Mouse (Mus musculus): ENCODE data around the gene Serpina12. TPM values are rescaled to one million over a fixed set of nuclear protein-coding genes. Genes with fewer than 3 reads are reported as not detected.

Serpina12 gene
- polyA plus RNA-seq, 1 experiment from 2014 or later, result not detected

DNA sequence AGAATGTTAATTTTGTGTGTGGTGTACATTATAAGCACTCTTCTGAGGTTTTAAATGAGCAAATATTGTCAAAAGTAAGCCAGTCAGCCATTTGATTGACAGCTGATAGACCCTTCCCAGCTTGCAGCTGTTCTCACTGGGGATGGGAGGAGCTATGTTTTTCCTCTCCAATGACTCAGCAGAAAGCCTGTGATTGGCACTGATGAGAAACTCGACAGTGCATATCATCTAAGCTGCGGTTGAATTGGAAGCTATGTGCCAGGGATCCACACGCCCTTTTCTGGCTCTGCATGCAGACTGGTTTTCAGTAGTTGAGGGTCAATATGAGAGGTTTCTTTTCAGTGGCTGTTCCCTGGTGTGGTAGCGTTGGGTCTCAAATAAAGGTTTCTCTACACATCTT lies 20.3 kb upstream of the Serpina12 start:
- no peak for ATAC-seq (ENCODE audit: low read depth)

DNA sequence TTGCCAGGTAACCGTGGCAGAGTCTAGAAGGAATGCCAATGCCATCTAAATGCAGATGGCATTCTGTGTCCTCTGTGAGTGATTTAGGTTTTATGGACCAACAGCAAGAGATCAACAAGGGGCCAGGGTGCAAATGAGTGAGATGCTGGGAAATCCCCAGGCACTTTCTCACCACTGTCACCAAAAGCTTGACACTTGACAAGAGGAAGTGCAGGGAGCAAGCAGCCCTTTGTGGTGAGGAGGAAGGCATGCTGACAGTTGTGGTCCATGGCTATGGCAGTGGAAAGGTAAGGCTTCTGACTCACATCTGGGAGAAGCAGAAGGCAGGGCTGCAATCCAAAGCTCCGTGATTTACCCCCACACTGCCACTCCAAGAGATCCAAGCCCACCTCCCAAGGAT lies 17.6 kb upstream of the Serpina12 start:
- Histone ChIP-seq H3K4me3 (ENCODE audit: low read depth, low read length) (no peak overlapping the region), H3K9ac (ENCODE audit: low read depth, low read length) (no peak overlapping the region), H3K9me3 (ENCODE audit: control insufficient read depth, low read length) (no peaks in the 10 kb centered on the region), H3K4me2 (ENCODE audit: low read depth, low read length) (no peak overlapping the region), H3K27ac (replicated peaks; ENCODE audit: low read depth, low read length) (no peak overlapping the region), H3K36me3 (ENCODE audit: control insufficient read depth, insufficient read depth, low read length) (no peaks in the 10 kb centered on the region), H3K27me3 (replicated peaks; ENCODE audit: control insufficient read depth, insufficient read depth, low read length) (no peaks in the 10 kb centered on the region; the same call in 1 of the 2 replicates), H3K4me1 (ENCODE audit: control insufficient read depth, insufficient read depth, low read length) (no peaks in the 10 kb centered on the region)
- no peak for DNase-seq (ENCODE audit: low spot score)
- 64% methylated on average over 2 of the region's 2 CpGs for WGBS
- no peak for ATAC-seq (ENCODE audit: low read depth)

More for the DNA sequence above, 20.3 kb upstream of the Serpina12 start:
- Histone ChIP-seq H3K4me1 (ENCODE audit: control insufficient read depth, insufficient read depth, low read length) (no peaks in the 10 kb centered on the region), H3K27ac (replicated peaks; ENCODE audit: low read depth, low read length) (no peak overlapping the region), H3K27me3 (replicated peaks; ENCODE audit: control insufficient read depth, insufficient read depth, low read length) (no peaks in the 10 kb centered on the region), H3K9me3 (ENCODE audit: control insufficient read depth, low read length) (no peaks in the 10 kb centered on the region), H3K4me3 (ENCODE audit: low read depth, low read length) (no peak overlapping the region), H3K9ac (ENCODE audit: low read depth, low read length) (no peak overlapping the region), H3K36me3 (ENCODE audit: control insufficient read depth, insufficient read depth, low read length) (no peaks in the 10 kb centered on the region), H3K4me2 (ENCODE audit: low read depth, low read length) (no peak overlapping the region)
- WGBS, result 61% methylated on average over 4 of the region's 4 CpGs
- no peak for DNase-seq (ENCODE audit: low spot score)

DNA sequence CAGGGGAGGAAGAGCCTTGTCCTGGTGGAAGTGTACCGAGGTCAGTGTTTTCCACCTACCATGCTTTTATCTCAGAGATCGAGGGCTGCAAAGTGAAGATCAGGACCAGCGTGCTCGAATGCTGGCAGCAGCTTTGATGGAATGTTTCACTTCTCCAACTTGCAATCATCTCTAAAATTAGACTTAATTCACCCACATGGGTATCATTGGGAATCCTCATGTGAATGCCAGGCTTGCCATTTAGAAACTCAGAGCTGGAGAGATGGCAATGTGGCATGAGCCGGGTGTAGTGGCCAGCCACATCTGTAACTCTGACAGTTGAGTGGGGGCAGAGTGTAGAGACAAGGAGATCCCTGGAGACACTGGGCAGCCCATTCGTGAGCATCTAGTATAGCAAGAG lies 15.9 kb upstream of the Serpina12 start:
- Histone ChIP-seq H3K9me3 (ENCODE audit: control insufficient read depth, low read length) (no peaks in the 10 kb centered on the region), H3K27me3 (replicated peaks; ENCODE audit: control insufficient read depth, insufficient read depth, low read length) (no peaks in the 10 kb centered on the region; the same call in 1 of the 2 replicates), H3K36me3 (ENCODE audit: control insufficient read depth, insufficient read depth, low read length) (no peaks in the 10 kb centered on the region), H3K4me3 (ENCODE audit: low read depth, low read length) (no peak overlapping the region), H3K9ac (ENCODE audit: low read depth, low read length) (no peak overlapping the region), H3K4me2 (ENCODE audit: low read depth, low read length) (no peak overlapping the region), H3K27ac (replicated peaks; ENCODE audit: low read depth, low read length) (no peak overlapping the region), H3K4me1 (ENCODE audit: control insufficient read depth, insufficient read depth, low read length) (no peaks in the 10 kb centered on the region)
- WGBS, result 87% methylated on average over 6 of the region's 6 CpGs
- no peak for ATAC-seq (ENCODE audit: low read depth)
- no peak for DNase-seq (ENCODE audit: low spot score)

DNA sequence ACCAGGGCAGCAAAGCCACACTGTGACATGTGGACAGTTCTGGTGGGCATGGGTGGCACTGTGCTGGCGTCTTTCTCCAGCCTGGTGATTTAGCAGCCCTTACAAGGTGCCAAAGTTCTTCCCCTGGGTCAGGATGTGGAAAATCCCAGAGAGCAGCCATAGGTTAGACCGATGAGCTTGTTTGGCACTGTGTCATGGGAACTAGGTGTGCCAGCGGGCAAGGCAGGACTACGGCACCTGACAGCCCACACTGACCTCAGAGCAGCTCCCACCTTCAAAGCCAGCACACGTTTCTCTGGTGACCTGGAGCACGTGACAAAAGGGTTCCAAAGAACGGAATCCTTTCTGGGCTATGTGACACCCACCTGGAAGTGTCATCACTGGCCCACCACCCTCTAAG lies 13.3 kb upstream of the Serpina12 start:
- H3K9ac ChIP-seq (ENCODE audit: low read depth, low read length), result no peak overlapping the region
- no peaks in the 10 kb centered on the region for H3K9me3 ChIP-seq (ENCODE audit: control insufficient read depth, low read length)
- no peaks in the 10 kb centered on the region for H3K36me3 ChIP-seq (ENCODE audit: control insufficient read depth, insufficient read depth, low read length)
- no peak overlapping the region for H3K4me2 ChIP-seq (ENCODE audit: low read depth, low read length)
- 82% methylated on average over 7 of the region's 7 CpGs for WGBS
- DNase-seq (ENCODE audit: low spot score), result no peak
- no peaks in the 10 kb centered on the region for H3K4me1 ChIP-seq (ENCODE audit: control insufficient read depth, insufficient read depth, low read length)
- no peak for ATAC-seq (ENCODE audit: low read depth)
- H3K27ac ChIP-seq (replicated peaks; ENCODE audit: low read depth, low read length), result no peak overlapping the region
- H3K4me3 ChIP-seq (ENCODE audit: low read depth, low read length), result no peak overlapping the region
- no peaks in the 10 kb centered on the region; the same call in 1 of the 2 replicates for H3K27me3 ChIP-seq (replicated peaks; ENCODE audit: control insufficient read depth, insufficient read depth, low read length)

DNA sequence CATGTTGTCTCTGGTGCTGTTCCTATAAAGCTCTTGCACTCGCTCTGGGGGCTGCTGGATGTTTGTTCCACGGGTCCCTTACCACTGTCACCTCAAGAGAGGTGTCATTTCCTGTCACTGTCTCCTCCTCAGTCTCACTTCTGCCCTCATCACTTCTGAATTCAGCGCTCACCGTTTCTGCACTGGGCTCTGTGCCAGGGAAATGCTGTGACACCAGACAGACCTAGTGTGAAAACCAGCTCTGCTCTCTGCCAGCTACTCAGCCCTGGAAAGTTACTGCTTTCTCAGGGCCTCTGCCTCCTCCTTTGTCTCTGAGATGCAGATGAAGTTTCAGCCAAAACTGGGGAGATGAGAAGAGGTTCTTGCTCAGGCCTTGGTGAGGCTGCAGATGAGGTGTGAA lies 12.8 kb upstream of the Serpina12 start:
- no peaks in the 10 kb centered on the region for H3K36me3 ChIP-seq (ENCODE audit: control insufficient read depth, insufficient read depth, low read length)
- no peak overlapping the region for H3K27ac ChIP-seq (replicated peaks; ENCODE audit: low read depth, low read length)
- WGBS, result 51% methylated on average over 4 of the region's 4 CpGs
- H3K9ac ChIP-seq (ENCODE audit: low read depth, low read length), result no peak overlapping the region
- H3K4me1 ChIP-seq (ENCODE audit: control insufficient read depth, insufficient read depth, low read length), result no peaks in the 10 kb centered on the region
- H3K27me3 ChIP-seq (replicated peaks; ENCODE audit: control insufficient read depth, insufficient read depth, low read length), result no peaks in the 10 kb centered on the region; the same call in 1 of the 2 replicates
- H3K4me3 ChIP-seq (ENCODE audit: low read depth, low read length), result no peak overlapping the region
- no peak overlapping the region for H3K4me2 ChIP-seq (ENCODE audit: low read depth, low read length)
- no peaks in the 10 kb centered on the region for H3K9me3 ChIP-seq (ENCODE audit: control insufficient read depth, low read length)
- ATAC-seq (ENCODE audit: low read depth), result no peak
- DNase-seq (ENCODE audit: low spot score), result no peak

DNA sequence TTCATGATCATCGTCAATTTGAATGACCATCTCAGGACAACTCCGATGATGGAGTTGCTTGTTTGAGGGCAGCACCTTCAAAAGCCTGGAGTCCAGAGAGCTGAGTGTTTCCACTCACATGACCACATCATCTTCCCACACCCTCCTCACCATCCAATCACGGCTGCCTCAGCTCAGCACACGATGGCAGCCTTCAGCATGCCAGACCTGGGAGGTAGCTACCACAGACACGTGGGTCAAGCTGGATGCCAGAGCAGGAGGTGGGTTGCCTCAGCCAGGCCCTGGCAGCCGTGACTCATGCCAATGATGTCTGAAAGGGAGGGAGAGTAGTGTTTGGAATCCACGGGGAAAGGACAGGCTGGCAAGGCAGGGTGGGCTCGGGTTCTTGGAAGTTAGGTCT lies 11.5 kb upstream of the Serpina12 start:
- no peak overlapping the region for H3K4me2 ChIP-seq (ENCODE audit: low read depth, low read length)
- H3K27me3 ChIP-seq (replicated peaks; ENCODE audit: control insufficient read depth, insufficient read depth, low read length), result no peaks in the 10 kb centered on the region; the same call in 1 of the 2 replicates
- no peak for ATAC-seq (ENCODE audit: low read depth)
- no peaks in the 10 kb centered on the region for H3K36me3 ChIP-seq (ENCODE audit: control insufficient read depth, insufficient read depth, low read length)
- H3K4me1 ChIP-seq (ENCODE audit: control insufficient read depth, insufficient read depth, low read length), result no peaks in the 10 kb centered on the region
- WGBS, result 79% methylated on average over 8 of the region's 8 CpGs
- no peak for DNase-seq (ENCODE audit: low spot score)
- no peak overlapping the region for H3K9ac ChIP-seq (ENCODE audit: low read depth, low read length)
- no peak overlapping the region for H3K4me3 ChIP-seq (ENCODE audit: low read depth, low read length)
- H3K9me3 ChIP-seq (ENCODE audit: control insufficient read depth, low read length), result no peaks in the 10 kb centered on the region
- no peak overlapping the region for H3K27ac ChIP-seq (replicated peaks; ENCODE audit: low read depth, low read length)

DNA sequence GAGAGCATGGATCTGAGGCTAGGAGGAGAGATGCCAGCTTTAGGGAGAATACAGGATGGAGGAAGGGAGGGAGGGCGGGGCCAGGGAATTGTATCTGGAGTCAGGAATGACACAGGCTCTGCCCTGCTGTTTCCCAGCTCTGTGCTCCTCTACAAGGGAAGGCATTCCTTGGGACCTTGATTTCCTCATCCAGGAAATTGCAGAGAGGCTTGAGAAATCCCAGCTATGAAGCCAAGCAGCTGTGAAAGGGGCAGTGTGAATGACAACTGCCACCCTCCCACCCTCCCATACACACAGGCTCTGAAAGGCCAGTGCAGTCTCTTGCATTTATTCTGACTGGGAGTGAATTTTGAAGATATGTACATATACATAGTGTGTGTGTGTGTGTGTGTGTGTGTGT lies 9.8 kb upstream of the Serpina12 start:
- H3K36me3 ChIP-seq (ENCODE audit: control insufficient read depth, insufficient read depth, low read length), result no peaks in the 10 kb centered on the region
- H3K27me3 ChIP-seq (replicated peaks; ENCODE audit: control insufficient read depth, insufficient read depth, low read length), result no peaks in the 10 kb centered on the region; the same call in 1 of the 2 replicates
- DNase-seq (ENCODE audit: low spot score), result peak; percentile 7
- H3K4me1 ChIP-seq (ENCODE audit: control insufficient read depth, insufficient read depth, low read length), result no peaks in the 10 kb centered on the region
- H3K9ac ChIP-seq (ENCODE audit: low read depth, low read length), result no peak overlapping the region
- H3K4me3 ChIP-seq (ENCODE audit: low read depth, low read length), result no peak overlapping the region
- no peak overlapping the region for H3K4me2 ChIP-seq (ENCODE audit: low read depth, low read length)
- H3K27ac ChIP-seq (replicated peaks; ENCODE audit: low read depth, low read length), result no peak overlapping the region
- WGBS, result 45% methylated on average over 1 of the region's 1 CpGs
- no peak for ATAC-seq (ENCODE audit: low read depth)
- no peaks in the 10 kb centered on the region for H3K9me3 ChIP-seq (ENCODE audit: control insufficient read depth, low read length)

DNA sequence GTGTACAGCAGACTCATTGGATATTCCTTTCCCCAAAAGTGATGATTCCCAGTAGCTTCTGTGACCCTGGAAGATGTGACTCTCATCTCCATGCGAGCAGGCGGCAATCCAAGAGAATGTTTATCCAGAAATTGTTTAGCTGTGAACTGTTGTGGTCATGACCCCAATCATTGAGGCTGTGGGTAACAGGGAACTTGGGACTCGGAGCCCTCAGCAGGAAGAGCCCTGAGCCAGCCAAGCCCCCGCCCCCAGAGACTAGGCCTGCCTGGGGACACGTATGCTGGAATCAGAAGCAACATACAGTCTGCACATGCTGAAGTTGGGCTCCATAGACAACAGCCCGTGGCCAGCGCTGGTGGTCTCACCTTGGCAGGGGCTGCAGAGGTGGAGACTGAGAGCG lies 1.5 kb upstream of the Serpina12 start:
- Histone ChIP-seq H3K27me3 (replicated peaks; ENCODE audit: control insufficient read depth, insufficient read depth, low read length) (no peaks in the 10 kb centered on the region), H3K4me2 (ENCODE audit: low read depth, low read length) (no peak overlapping the region), H3K9ac (ENCODE audit: low read depth, low read length) (no peak overlapping the region), H3K9me3 (ENCODE audit: control insufficient read depth, low read length) (no peaks in the 10 kb centered on the region), H3K27ac (replicated peaks; ENCODE audit: low read depth, low read length) (no peak overlapping the region), H3K4me3 (ENCODE audit: low read depth, low read length) (no peak overlapping the region), H3K36me3 (ENCODE audit: control insufficient read depth, insufficient read depth, low read length) (no peaks in the 10 kb centered on the region), H3K4me1 (ENCODE audit: control insufficient read depth, insufficient read depth, low read length) (no peaks in the 10 kb centered on the region)
- DNase-seq (ENCODE audit: low spot score) (no peak), ATAC-seq (ENCODE audit: low read depth) (no peak)
- WGBS, result 83% methylated on average over 8 of the region's 8 CpGs

DNA sequence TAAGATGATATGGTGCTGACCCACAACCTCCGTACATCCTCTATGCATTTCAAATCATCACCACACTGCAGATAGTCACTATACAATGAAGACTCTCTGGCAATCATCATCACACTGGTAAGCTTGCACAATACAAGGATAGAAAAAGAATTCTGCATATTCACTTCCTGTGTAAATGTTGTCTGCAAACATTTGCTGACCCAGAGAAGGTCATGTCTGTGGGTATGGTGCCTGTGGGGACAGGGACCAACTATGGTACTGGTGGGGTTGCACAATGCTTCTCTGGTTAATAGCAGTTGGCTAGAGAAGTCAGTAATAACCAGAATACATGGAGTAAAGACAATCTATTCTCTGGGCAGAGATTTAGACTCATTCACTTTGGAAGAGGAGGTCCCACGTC lies 1.5 kb downstream of the Serpina12 start:
- ATAC-seq (ENCODE audit: low read depth) (no peak), DNase-seq (ENCODE audit: low spot score) (no peak)
- Histone ChIP-seq H3K4me3 (ENCODE audit: low read depth, low read length) (no peak overlapping the region), H3K9me3 (ENCODE audit: control insufficient read depth, low read length) (no peaks in the 10 kb centered on the region), H3K36me3 (ENCODE audit: control insufficient read depth, insufficient read depth, low read length) (no peaks in the 10 kb centered on the region), H3K27me3 (replicated peaks; ENCODE audit: control insufficient read depth, insufficient read depth, low read length) (no peaks in the 10 kb centered on the region), H3K27ac (replicated peaks; ENCODE audit: low read depth, low read length) (no peak overlapping the region), H3K9ac (ENCODE audit: low read depth, low read length) (no peak overlapping the region), H3K4me1 (ENCODE audit: control insufficient read depth, insufficient read depth, low read length) (no peaks in the 10 kb centered on the region), H3K4me2 (ENCODE audit: low read depth, low read length) (no peak overlapping the region)
- WGBS, result 87% methylated on average over 2 of the region's 2 CpGs

Measured in embryonic facial prominence, embryonic 14.5 days (tissue).